Mouse (Mus musculus) MEL (cell line): ENCODE results near the gene Socs5. TPM values are rescaled to one million over a fixed set of nuclear protein-coding genes. Genes with fewer than 3 reads are reported as not detected.
"Not testable (repeated sequence)": the region's sequence is repeated elsewhere in the genome, so short reads cannot be mapped to it uniquely, and the experiment has no call there.

Source experiments
- DNase-seq: peaks from one replicate; pipeline ENCODE4 v3.0.0; 2011; ENCODE audit warnings: low read depth, low spot score
- H3K27ac ChIP-seq: 2 replicates; pipeline ENCODE4 v1.5.1; 2012; ENCODE audit warnings: low read depth, mild to moderate bottlenecking, control low read depth, low read length, moderate library complexity; ENCODE audit not compliant: control insufficient read depth
- H3K27me3 ChIP-seq, 2 experiments: fragments of 150-350 bp in 1 of 2; sonication (generic) in 1 of 2; 2 replicates each; pipeline ENCODE4 v1.6.1; 2012; ENCODE audit warnings: low read length in 2 of 2, mild to moderate bottlenecking in 2 of 2, improper control_type of control experiment in 1 of 2, moderate library complexity in 1 of 2; ENCODE audit not compliant: insufficient read depth in 2 of 2, control insufficient read depth in 1 of 2
- H3K36me3 ChIP-seq, 2 experiments: 2 replicates each; pipeline ENCODE4 v1.6.1; 2012 to 2014; ENCODE audit warnings: low read length in 2 of 2, improper control_type of control experiment in 1 of 2, inconsistent platforms in 1 of 2, mild to moderate bottlenecking in 1 of 2; ENCODE audit not compliant: insufficient read depth in 2 of 2, control insufficient read depth in 1 of 2
- H3K4me1 ChIP-seq, 2 experiments: fragments of 150-350 bp in 1 of 2; sonication (generic) in 1 of 2; 2 replicates each; pipeline ENCODE4 v1.6.1; 2012; ENCODE audit warnings: low read length in 2 of 2, improper control_type of control experiment in 1 of 2, mild to moderate bottlenecking in 1 of 2; ENCODE audit not compliant: insufficient read depth in 2 of 2, control insufficient read depth in 1 of 2
- H3K4me3 ChIP-seq, 2 experiments: fragments of 150-350 bp in 1 of 2; sonication (generic) in 1 of 2; 2 replicates each; pipeline ENCODE4 v1.5.1; 2012; ENCODE audit warnings: low read depth in 2 of 2, low read length in 2 of 2, mild to moderate bottlenecking in 2 of 2, moderate library complexity in 2 of 2, control low read depth in 1 of 2, improper control_type of control experiment in 1 of 2; ENCODE audit not compliant: control insufficient read depth in 1 of 2, insufficient read depth in 1 of 2
- H3K79me2 ChIP-seq: 2 replicates; pipeline ENCODE4 v1.6.1; 2012; ENCODE audit warnings: mild to moderate bottlenecking, low read length, moderate library complexity; ENCODE audit not compliant: control insufficient read depth, poor library complexity, insufficient read depth
- H3K9ac ChIP-seq: 2 replicates; pipeline ENCODE4 v1.6.1; 2012; ENCODE audit warnings: low read depth, mild to moderate bottlenecking, control low read depth, low read length, moderate library complexity; ENCODE audit not compliant: control insufficient read depth, poor library complexity, severe bottlenecking
- H3K9me3 ChIP-seq: fragments of 150-350 bp; sonication (generic); replicated peaks from 2 replicates; pipeline ENCODE4 v1.6.1; 2012; ENCODE audit warnings: mild to moderate bottlenecking, low read length, improper control_type of control experiment, moderate library complexity; ENCODE audit not compliant: insufficient read depth
- BHLHE40 ChIP-seq: IDR thresholded peaks from 2 replicates; pipeline ENCODE4 v1.6.1; 2012; ENCODE audit warnings: low read depth, mild to moderate bottlenecking, inconsistent platforms, low read length, improper control_type of control experiment, borderline replicate concordance
- CHD1 ChIP-seq: IDR thresholded peaks from 2 replicates; pipeline ENCODE4 v1.6.1; 2012; ENCODE audit warnings: low read depth, mild to moderate bottlenecking, inconsistent platforms, low read length, improper control_type of control experiment
- CHD2 ChIP-seq: IDR thresholded peaks from 2 replicates; pipeline ENCODE4 v1.6.1; 2011; ENCODE audit warnings: low read length, improper control_type of control experiment
- E2F4 ChIP-seq: IDR thresholded peaks from 2 replicates; pipeline ENCODE4 v1.6.1; 2011; ENCODE audit warnings: low read depth, low read length, improper control_type of control experiment, borderline replicate concordance
- EP300 ChIP-seq, 2 experiments: IDR thresholded peaks; 2 replicates each; pipeline ENCODE4 v1.6.1; 2011; ENCODE audit warnings: improper control_type of control experiment in 2 of 2, low read length in 2 of 2, low read depth in 1 of 2, mild to moderate bottlenecking in 1 of 2
- ETS1 ChIP-seq: IDR thresholded peaks from 2 replicates; pipeline ENCODE4 v1.6.1; 2012; ENCODE audit warnings: low read depth, mild to moderate bottlenecking, inconsistent platforms, low read length, improper control_type of control experiment, moderate library complexity
- HCFC1 ChIP-seq: IDR thresholded peaks from 2 replicates; pipeline ENCODE4 v1.6.1; 2012; ENCODE audit warnings: low read depth, mild to moderate bottlenecking, inconsistent platforms, low read length, improper control_type of control experiment, moderate library complexity
- JUND ChIP-seq: IDR thresholded peaks from 2 replicates; pipeline ENCODE4 v1.6.1; 2011; ENCODE audit warnings: low read depth, mild to moderate bottlenecking, improper control_type of control experiment, low read length
- MAFK ChIP-seq: IDR thresholded peaks from 2 replicates; pipeline ENCODE4 v1.6.1; 2011; ENCODE audit warnings: low read depth, mild to moderate bottlenecking, low read length, improper control_type of control experiment, borderline replicate concordance
- MAX ChIP-seq: IDR thresholded peaks from 2 replicates; pipeline ENCODE4 v1.6.1; 2011; ENCODE audit warnings: low read length, improper control_type of control experiment
- MYC ChIP-seq: IDR thresholded peaks from 2 replicates; pipeline ENCODE4 v1.6.1; 2011; ENCODE audit warnings: low read depth, mild to moderate bottlenecking, low read length, improper control_type of control experiment, moderate library complexity
- SMC3 ChIP-seq: IDR thresholded peaks from 2 replicates; pipeline ENCODE4 v1.6.1; 2011; ENCODE audit warnings: low read depth, low read length, improper control_type of control experiment
- TBP ChIP-seq: IDR thresholded peaks from 2 replicates; pipeline ENCODE4 v1.8.0; 2011; ENCODE audit warnings: low read depth, low read length, improper control_type of control experiment
- TCF12 ChIP-seq: IDR thresholded peaks from 2 replicates; pipeline ENCODE4 v1.6.1; 2014; ENCODE audit warnings: low read depth, mild to moderate bottlenecking, inconsistent platforms, low read length, improper control_type of control experiment, moderate library complexity
- USF1 ChIP-seq: IDR thresholded peaks from 2 replicates; pipeline ENCODE4 v1.6.1; 2014; ENCODE audit warnings: low read depth, mild to moderate bottlenecking, inconsistent platforms, low read length, improper control_type of control experiment, moderate library complexity
- ZC3H11A ChIP-seq: IDR thresholded peaks from 2 replicates; pipeline ENCODE4 v1.6.1; 2012; ENCODE audit warnings: low read depth, mild to moderate bottlenecking, inconsistent platforms, low read length, improper control_type of control experiment
- ZKSCAN1 ChIP-seq: IDR thresholded peaks from 2 replicates; pipeline ENCODE4 v1.6.1; 2012; ENCODE audit warnings: low read depth, mild to moderate bottlenecking, inconsistent platforms, low read length, improper control_type of control experiment, moderate library complexity
- ZMIZ1 ChIP-seq: IDR thresholded peaks from 2 replicates; pipeline ENCODE4 v1.6.1; 2012; ENCODE audit warnings: low read depth, mild to moderate bottlenecking, inconsistent platforms, low read length, improper control_type of control experiment, moderate library complexity
- polyA plus RNA-seq, 2 experiments: library from polyadenylated mRNA; stranded (reverse) in 1 of 2; unstranded in 1 of 2; fragments of >175 nt in 1 of 2; fragments of >200 nt in 1 of 2; gene quantifications; 2 replicates each; pipeline versions ENCODE4 v1.2.1 to v1.2.4; 2012; ENCODE audit warnings: low replicate concordance in 2 of 2, low read depth in 1 of 2; ENCODE audit not compliant: insufficient read length in 2 of 2, insufficient read depth in 1 of 2, missing spikeins in 1 of 2
- total RNA-seq: library from RNA; depleted of rRNA; stranded (reverse); fragments of 300-350 nt; gene quantifications from 2 replicates; pipeline ENCODE4 v1.2.3, GENCODE M21; 2012

Gene Socs5
- total and polyA plus RNA-seq, 3 experiments = 6.4 to 9.7 TPM; not detected in 1

DNA sequence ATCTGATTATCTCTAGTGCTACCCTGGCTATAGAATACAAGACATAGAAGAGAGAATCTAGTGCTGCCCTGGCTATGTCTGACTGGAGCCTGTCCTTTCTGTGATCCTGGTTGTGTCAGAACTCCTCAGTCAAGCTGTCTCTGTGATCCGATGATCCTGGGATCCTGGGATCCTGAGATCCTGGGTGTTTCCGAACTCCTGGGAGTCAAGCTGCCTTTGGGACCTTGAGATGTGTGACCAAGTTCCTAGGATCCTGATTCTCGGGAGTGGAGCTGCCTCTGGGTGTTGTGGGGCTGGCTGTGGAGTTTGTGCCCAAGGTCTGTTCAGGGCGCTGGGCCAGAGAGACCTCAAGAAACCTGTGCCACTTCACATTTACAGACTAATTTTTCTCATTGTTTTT lies 38.5 kb upstream of the Socs5 start:
- H3K27me3 ChIP-seq = peaks cover 0 to 10% of the 10 kb centered on the region in 2 experiments; a peak in 2 of 4 replicates
- H3K36me3 ChIP-seq = no peaks in the 10 kb centered on the region; a peak in 1 of 4 replicates
- H3K27ac ChIP-seq = no peak overlapping the region
- no peaks in the 10 kb centered on the region for H3K9me3 ChIP-seq
- H3K79me2 ChIP-seq = no peaks in the 10 kb centered on the region
- no peak overlapping the region for H3K9ac ChIP-seq
- H3K4me3 ChIP-seq = no peak overlapping the region
- TF ChIP-seq ETS1 = no peak
- no peak for TF ChIP-seq TBP
- TF ChIP-seq MYC = no peak
- TF ChIP-seq ZMIZ1 = no peak
- no peak for TF ChIP-seq TCF12
- no peak for TF ChIP-seq MAX
- TF ChIP-seq JUND = no peak
- TF ChIP-seq, all 39 proteins: peak for 0
- H3K4me1 ChIP-seq = peaks cover 0 to 2% of the 10 kb centered on the region in 2 experiments; a peak in 2 of 4 replicates
- no peak for DNase-seq

DNA sequence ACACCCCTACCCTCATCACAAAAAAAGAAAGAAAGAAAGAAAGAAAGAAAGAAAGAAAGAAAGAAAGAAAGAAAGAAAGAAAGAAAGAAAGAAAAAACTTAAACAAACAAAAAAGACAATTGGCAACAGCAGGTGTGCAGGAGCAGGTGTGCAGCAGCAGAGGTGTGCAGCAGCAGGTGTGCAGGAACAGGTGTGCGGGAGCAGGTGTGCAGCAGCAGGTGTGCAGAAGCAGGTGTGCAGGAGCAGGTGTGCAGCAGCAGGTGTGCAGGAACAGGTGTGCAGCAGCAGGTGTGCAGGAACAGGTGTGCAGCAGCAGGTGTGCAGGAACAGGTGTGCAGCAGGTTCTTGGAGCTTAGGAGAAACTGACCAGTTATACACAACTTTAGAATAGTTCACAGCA lies 35.3 kb upstream of the Socs5 start:
- H3K36me3 ChIP-seq, H3K79me2 ChIP-seq, H3K9ac ChIP-seq, DNase-seq, H3K27ac ChIP-seq, H3K9me3 ChIP-seq, H3K4me1 ChIP-seq, H3K4me3 ChIP-seq: not testable (repeated sequence)
- peaks cover 0 to 19% of the 10 kb centered on the region in 2 experiments; a peak in 3 of 4 replicates for H3K27me3 ChIP-seq

DNA sequence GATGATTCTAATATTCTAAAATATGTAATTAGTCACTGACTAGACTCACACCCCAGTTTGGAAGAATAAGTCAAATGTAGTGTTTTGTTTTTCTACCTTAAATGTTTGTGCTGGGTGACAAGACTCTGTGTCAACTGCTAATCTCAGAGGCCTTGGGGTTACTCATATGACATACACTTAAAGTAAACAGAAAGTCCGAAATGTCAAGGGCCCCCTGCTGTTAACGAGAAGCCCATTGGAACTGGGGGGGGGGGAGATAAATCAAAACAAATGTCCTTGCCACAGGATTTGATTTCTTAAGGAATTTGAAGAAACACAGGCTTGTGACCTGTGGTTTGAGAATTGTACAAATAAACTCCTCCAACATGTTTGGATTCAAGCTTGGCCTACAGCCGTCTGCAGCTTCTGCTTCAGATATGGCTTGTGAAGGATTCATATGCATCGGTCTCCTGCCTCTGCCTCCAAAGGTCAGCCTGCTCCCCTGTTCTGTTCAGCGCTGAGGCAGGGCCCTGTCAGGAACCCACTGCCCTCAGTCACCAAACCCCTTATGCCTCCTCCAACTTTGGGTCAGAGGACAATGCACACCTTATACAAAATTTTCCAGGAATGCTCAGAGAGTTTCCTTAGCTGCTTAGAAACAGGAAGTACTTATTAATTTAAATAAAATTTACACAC lies 34.6 kb upstream of the Socs5 start:
- H3K4me3 ChIP-seq = no peak overlapping the region
- H3K27me3 ChIP-seq = peaks cover 0 to 19% of the 10 kb centered on the region in 2 experiments; a peak in 3 of 4 replicates
- H3K4me1 ChIP-seq = no peaks in the 10 kb centered on the region
- no peak for DNase-seq
- H3K36me3 ChIP-seq = no peaks in the 10 kb centered on the region
- H3K9ac ChIP-seq = no peak overlapping the region
- no peak overlapping the region for H3K27ac ChIP-seq
- H3K79me2 ChIP-seq = no peaks in the 10 kb centered on the region
- no peaks in the 10 kb centered on the region for H3K9me3 ChIP-seq
- TF ChIP-seq TBP = no peak
- no peak for TF ChIP-seq HCFC1
- no peak for TF ChIP-seq MAFK
- no peak for TF ChIP-seq BHLHE40
- TF ChIP-seq ZKSCAN1 = no peak
- TF ChIP-seq ETS1 = no peak
- TF ChIP-seq USF1 = no peak
- TF ChIP-seq EP300 (IDR thresholded peaks at IDR 0.05; ENCODE audit: low read depth in 1 of 2, low read length in 2 of 2) = no peak
- TF ChIP-seq E2F4 = no peak
- TF ChIP-seq CHD2 = no peak
- no peak for TF ChIP-seq ZC3H11A
- TF ChIP-seq SMC3 = no peak
- no peak for TF ChIP-seq CHD1
